Mouse (Mus musculus) lung, adult 2 months (tissue): Measurements from ENCODE around the gene Six1.
"Not testable (repeated sequence)": the region's sequence is repeated elsewhere in the genome, so short reads cannot be mapped to it uniquely, and the experiment has no call there.

Experiments
- CTCF ChIP-seq: fragments of 200-500 bp; IDR thresholded peaks from 2 replicates; pipeline ENCODE4 v1.5.1; 2011; ENCODE audit warnings: mild to moderate bottlenecking, low read length, control low read depth; ENCODE audit not compliant: insufficient read depth
- POLR2A ChIP-seq: fragments of 200-500 bp; IDR thresholded peaks from 2 replicates; pipeline ENCODE4 v1.6.1; 2011; ENCODE audit warnings: low read depth, mild to moderate bottlenecking, control low read depth, low read length, borderline replicate concordance; ENCODE audit errors: extremely low read depth

DNA sequence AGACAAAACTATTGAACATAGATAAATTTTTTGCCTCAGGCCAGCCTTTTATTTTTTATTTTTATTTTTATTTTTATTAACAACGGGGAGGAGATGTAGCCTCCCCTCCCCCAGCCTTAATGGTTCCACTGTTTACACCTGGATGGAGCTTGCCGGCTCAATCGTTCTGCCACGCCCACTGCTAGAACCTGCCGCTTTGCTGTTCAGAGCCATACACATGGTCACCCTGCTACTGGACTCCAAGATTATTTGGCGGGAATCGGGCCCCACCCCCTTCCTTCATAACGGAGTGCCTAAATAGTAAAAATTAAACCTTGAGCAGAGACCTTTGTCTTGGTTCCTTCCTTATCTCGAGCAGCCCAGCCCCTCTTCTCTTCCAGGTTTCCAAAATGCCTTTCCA lies 50.8 kb downstream of the Six1 start:
- TF ChIP-seq CTCF, POLR2A: not testable (repeated sequence)
